Mouse (Mus musculus) heart, embryonic 15.5 days (tissue): ENCODE results near the gene Vps37b. TPM values are rescaled to one million over a fixed set of nuclear protein-coding genes. Genes with fewer than 3 reads are reported as not detected.

Experiments
- ATAC-seq: fragments of 200-750 bp; cut with Nextera tagmentation; replicated peaks from 2 replicates; pipeline ENCODE4 v1.8.0; 2017; ENCODE audit warnings: low read depth, moderate TSS enrichment; ENCODE audit not compliant: insufficient number of reproducible peaks, insufficient read depth, low FRiP score
- H3K27ac ChIP-seq: fragments of 300-500 bp; sonication (generic); 2 replicates; pipeline ENCODE4 v1.5.1; 2015; ENCODE audit warnings: mild to moderate bottlenecking, inconsistent platforms
- H3K27me3 ChIP-seq: fragments of 300-500 bp; sonication (generic); 2 replicates; pipeline ENCODE4 v1.6.1; 2015; ENCODE audit warnings: inconsistent platforms
- H3K36me3 ChIP-seq: fragments of 300-500 bp; sonication (generic); 2 replicates; pipeline ENCODE4 v1.6.1; 2015; ENCODE audit warnings: mild to moderate bottlenecking, inconsistent platforms
- H3K4me1 ChIP-seq: fragments of 300-500 bp; sonication (generic); replicated peaks from 2 replicates; pipeline ENCODE4 v1.6.1; 2015; ENCODE audit warnings: inconsistent platforms
- H3K4me2 ChIP-seq: fragments of 300-500 bp; sonication (generic); 2 replicates; pipeline ENCODE4 v1.6.1; 2015; ENCODE audit warnings: inconsistent platforms, mild to moderate bottlenecking, moderate library complexity
- H3K4me3 ChIP-seq: fragments of 300-500 bp; sonication (generic); 2 replicates; pipeline ENCODE4 v1.5.1; 2015; ENCODE audit warnings: mild to moderate bottlenecking, inconsistent platforms
- H3K9ac ChIP-seq: fragments of 300-500 bp; sonication (generic); 2 replicates; pipeline ENCODE4 v1.6.1; 2015; ENCODE audit warnings: mild to moderate bottlenecking, inconsistent platforms
- H3K9me3 ChIP-seq: fragments of 300-500 bp; sonication (generic); replicated peaks from 2 replicates; pipeline ENCODE4 v1.6.1; 2016; ENCODE audit warnings: inconsistent platforms
- WGBS: fragments of 180-500 bp; shearing (Covaris S2); methylation state at CpG from one replicate; pipeline ENCODE4 v1.1.7; 2015; ENCODE audit warnings: mixed read lengths; 5-methylcytosine and 5-hydroxymethylcytosine counted together
- polyA plus RNA-seq: library from polyadenylated mRNA; unstranded; fragments of >200 nt; fragmentation: Nextera tagmentation; extraction: Ambion mirVana; gene quantifications from 2 replicates; pipeline ENCODE4 v1.2.1, GENCODE M21; 2015

Vps37b gene
- polyA plus RNA-seq, 1 experiment from 2014 or later = 49.9 TPM

DNA sequence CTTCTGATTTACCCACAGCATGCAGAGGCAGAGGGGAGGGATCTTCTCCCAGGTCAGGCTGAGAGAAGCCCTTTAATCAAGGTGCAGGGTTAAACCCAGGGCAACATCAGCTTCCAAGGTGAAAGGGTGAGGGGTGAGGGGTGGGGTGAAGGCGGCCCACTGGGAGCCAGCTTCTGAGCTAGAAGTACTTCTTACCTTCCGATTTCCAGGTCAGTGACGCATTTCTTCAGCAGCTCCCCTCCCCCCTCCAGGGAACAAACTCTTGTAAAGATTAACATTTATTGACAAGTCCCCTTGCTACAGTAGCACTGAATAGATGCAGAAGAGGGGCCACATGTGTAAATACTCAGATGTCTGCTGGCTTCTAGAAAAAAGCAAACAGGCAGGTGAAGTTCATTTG, 54.8 kb downstream of the Vps37b start:
- WGBS = 69% methylated on average over 3 of the region's 3 CpGs

DNA sequence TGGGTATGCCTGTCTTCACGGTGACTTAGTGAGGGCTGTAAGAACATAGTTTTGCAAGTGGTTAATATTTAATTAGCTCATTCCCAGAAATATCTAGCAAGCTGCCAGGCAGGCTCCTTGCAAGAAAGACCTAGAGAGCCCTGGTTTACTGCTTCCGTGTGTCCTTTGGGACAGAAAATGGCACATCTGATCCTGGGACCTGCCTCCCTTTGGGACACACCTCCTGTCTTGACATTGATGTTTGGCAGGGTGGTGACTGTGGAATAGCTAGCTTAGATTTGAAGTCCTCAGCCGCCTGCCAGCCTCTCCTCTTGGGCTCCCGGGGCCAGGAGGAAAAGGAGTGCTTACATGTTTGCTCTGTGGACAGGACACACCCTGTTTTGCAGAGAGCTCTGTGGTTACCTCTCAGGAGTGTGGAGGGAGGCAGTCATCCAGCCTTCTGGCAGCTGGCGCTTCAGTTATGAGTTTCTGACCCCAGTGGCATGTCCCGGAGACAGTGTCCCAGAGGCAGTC, 56.3 kb downstream of the Vps37b start:
- Histone ChIP-seq H3K27me3 (no peaks in the 10 kb centered on the region; the same call in 1 of the 2 replicates), H3K4me2 (no peak overlapping the region; the same call in 1 of the 2 replicates), H3K36me3 (no peaks in the 10 kb centered on the region), H3K4me3 (no peak overlapping the region), H3K4me1 (peaks cover 56% of the 10 kb centered on the region), H3K27ac (0 out of 2 replicates have a peak overlapping the region, but pooled peaks have one; percentile 12), H3K9ac (peak overlapping the region; percentile 9; the same call in 1 of the 2 replicates), H3K9me3 (no peaks in the 10 kb centered on the region)
- 45% methylated on average over 6 of the region's 6 CpGs for WGBS
- no peak for ATAC-seq

More for the DNA sequence above, 54.8 kb downstream of the Vps37b start:
- ATAC-seq = no peak
- Histone ChIP-seq H3K36me3 (no peaks in the 10 kb centered on the region), H3K9ac (no peak overlapping the region), H3K9me3 (no peaks in the 10 kb centered on the region), H3K4me2 (no peak overlapping the region), H3K27me3 (no peaks in the 10 kb centered on the region; the same call in 1 of the 2 replicates), H3K4me3 (no peak overlapping the region), H3K4me1 (peaks cover 69% of the 10 kb centered on the region), H3K27ac (no peak overlapping the region)

DNA sequence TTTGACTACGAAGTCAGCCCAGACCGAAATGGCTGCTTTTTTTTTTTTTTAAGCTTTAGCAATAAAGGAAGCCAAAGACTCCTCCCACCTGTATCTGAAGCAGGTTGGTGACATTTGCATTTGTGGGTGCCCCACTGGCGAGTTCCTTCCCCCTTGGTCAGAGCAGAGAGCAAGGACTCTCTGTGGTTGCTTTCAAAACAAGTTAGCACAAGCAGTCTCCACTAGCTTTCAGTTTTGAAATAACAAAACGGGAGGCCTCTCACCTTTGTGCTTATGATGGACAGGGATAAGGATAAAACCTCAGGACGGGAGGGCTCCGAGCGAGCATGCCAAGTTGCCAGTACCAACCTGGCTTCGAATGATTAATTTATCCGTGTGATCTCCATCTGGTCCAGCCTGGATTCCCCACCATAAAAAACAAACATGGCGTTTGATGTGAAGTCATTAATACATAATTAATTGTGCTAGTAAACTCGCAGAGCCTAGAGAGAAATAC, 57.4 kb downstream of the Vps37b start:
- no peak overlapping the region for H3K27ac ChIP-seq
- H3K4me2 ChIP-seq = peak overlapping the region; percentile 98
- peaks cover 47% of the 10 kb centered on the region for H3K4me1 ChIP-seq
- no peaks in the 10 kb centered on the region; the same call in 1 of the 2 replicates for H3K27me3 ChIP-seq
- H3K9me3 ChIP-seq = no peaks in the 10 kb centered on the region
- peak overlapping the region; percentile 82 for H3K4me3 ChIP-seq
- no peak for ATAC-seq
- H3K9ac ChIP-seq = no peak overlapping the region
- H3K36me3 ChIP-seq = no peaks in the 10 kb centered on the region
- 46% methylated on average over 11 of the region's 11 CpGs for WGBS

DNA sequence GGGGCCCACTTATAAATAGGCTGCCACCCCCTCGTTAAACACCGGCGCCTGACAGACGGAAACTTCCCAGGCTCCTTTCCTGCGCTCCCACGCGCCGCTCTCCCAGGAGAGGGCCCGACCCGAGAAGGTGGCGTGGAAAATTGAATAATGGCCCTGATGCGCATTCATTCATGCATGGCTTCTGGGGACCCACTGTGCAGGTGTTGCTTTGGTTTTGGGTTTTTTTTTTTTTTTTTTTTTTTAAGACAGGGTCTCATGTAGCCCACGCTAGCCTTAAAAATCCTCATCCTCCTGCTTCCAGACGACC, 57.9 kb downstream of the Vps37b start:
- no peaks in the 10 kb centered on the region for H3K9me3 ChIP-seq
- peak overlapping the region; percentile 82 for H3K4me3 ChIP-seq
- no peaks in the 10 kb centered on the region for H3K36me3 ChIP-seq
- no peak for ATAC-seq
- under 1% methylated on average over 14 of the region's 14 CpGs for WGBS
- no peaks in the 10 kb centered on the region; the same call in 1 of the 2 replicates for H3K27me3 ChIP-seq
- H3K4me2 ChIP-seq = peak overlapping the region; percentile 98
- peak overlapping the region; percentile 55; the same call in 1 of the 2 replicates for H3K27ac ChIP-seq
- H3K4me1 ChIP-seq = peaks cover 42% of the 10 kb centered on the region
- peak overlapping the region; percentile 78 for H3K9ac ChIP-seq

DNA sequence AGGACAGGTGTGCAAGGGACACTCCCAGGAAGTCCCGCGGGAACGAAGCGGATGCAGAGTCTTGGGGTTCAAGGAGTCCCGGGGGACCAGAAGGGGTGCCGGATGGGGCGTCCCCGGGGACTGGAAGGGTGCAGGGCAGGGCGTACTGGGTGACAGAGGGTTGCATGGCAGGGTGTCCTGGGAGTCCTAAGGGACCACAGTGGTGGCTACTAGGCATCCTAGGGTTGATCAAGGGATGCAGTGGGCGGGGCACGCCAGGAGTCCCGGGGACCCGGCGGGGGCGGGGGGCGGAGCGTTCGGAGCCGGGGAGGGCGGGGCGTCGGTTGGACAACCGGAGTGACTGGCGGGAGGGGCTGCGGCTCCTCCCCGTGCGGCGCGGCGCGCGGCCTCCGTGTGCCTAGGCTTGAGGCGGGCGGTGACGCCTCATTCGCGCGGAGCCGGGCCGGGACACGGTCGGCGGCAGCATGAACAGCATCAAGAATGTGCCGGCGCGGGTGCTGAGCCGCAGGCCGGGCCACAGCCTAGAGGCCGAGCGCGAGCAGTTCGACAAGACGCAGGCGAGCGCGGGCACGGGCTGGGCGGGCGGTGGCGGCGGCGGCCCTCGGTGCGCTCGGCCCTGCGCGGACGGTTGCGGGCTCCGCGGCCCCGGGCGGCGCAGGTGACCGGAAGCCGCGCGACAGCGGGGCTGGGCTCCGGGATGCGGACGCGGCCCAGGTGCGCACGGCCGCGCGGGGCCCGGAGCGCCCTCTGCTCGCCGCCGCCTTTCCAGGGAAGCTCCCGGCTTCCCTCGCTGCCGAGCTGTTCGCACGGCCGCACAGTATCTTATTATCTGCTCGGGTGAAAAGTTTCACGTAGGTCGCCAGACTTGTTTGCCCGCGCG, 58.5 kb downstream of the Vps37b start, which contains the start of gene Hip1r:
TSS of gene Hip1r (plus strand) at position 330 of the 880 bp plus-strand sequence.
- Histone ChIP-seq H3K27ac (peak within 1 kb of the TSS; percentile 55; the same call in 1 of the 2 replicates), H3K4me3 (peak within 1 kb of the TSS; percentile 82), H3K27me3 (no peaks in the 10 kb centered on the region; the same call in 1 of the 2 replicates), H3K4me2 (peak within 1 kb of the TSS; percentile 98), H3K36me3 (no peaks in the 10 kb centered on the region), H3K9me3 (no peaks in the 10 kb centered on the region), H3K9ac (peak within 1 kb of the TSS; percentile 78), H3K4me1 (peaks cover 39% of the 10 kb centered on the region)
- WGBS = 2% methylated on average over 70 of the region's 106 CpGs
- peak; percentile 71 for ATAC-seq

DNA sequence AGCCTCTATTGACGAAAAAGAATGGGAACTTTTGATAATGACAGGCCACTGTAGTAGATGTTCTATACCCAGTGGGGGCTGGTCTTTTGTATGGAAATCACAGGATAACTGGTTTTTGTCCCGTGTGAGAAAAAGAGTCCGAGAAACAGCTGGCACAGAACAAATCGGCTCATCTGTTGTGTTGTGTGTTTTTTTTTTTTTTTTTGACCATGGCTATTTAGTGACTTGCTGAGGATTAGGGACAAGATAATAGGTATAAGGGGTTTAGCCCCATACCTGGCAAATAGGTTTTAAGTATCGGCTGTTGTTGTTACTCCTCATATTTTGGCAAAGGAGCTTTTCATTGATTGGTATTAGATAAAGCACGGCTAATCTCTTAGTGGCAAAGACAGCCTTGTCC, 59.6 kb downstream of the Vps37b start:
- Histone ChIP-seq H3K27me3 (no peaks in the 10 kb centered on the region; the same call in 1 of the 2 replicates), H3K36me3 (no peaks in the 10 kb centered on the region), H3K9ac (no peak overlapping the region), H3K4me3 (no peak overlapping the region), H3K9me3 (no peaks in the 10 kb centered on the region), H3K4me1 (peaks cover 30% of the 10 kb centered on the region), H3K27ac (no peak overlapping the region), H3K4me2 (no peak overlapping the region)
- WGBS = 71% methylated on average over 6 of the region's 6 CpGs
- ATAC-seq = no peak

DNA sequence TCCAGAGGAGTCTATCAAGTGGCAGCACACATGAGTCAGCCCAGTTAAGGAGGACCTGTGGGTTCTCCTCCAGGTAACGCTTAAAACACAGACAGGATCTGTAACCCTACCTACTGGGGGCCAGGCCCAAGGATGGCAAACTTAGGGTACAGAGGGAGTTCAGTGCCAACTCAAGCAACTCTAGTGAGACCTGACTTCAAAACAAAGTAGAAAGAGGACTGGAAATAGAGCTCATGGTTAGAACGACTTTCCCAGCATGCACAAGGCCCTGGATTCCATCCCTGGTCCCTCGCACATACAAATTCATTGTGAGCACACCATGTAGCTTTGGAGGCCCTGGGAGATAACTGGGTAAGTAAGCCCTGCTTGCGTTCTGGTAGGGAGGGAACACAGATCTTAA, 61.5 kb downstream of the Vps37b start:
- no peak overlapping the region for H3K4me2 ChIP-seq
- WGBS = 81% methylated on average over 4 of the region's 4 CpGs
- no peak for ATAC-seq

DNA sequence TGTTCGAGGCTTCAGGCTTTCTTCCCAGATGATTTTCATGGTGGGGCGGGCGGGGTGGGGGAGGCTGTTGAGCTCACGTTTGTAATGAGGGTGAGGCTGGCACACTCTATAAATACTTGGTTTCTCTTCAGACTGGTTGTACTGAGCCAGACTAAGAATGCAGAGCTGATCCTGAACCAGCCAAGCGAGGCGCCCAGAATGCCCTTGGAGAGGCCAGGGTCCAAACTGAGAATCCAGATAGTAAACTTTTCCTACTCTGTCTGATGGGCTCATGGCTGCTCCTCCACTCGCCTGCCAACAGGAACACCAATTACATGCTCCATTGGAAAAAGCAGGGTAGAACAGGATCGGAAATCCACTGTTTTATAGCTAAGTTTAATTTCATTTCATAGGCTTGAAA, 62.9 kb downstream of the Vps37b start:
- no peak for ATAC-seq
- H3K9ac ChIP-seq = no peak overlapping the region
- H3K4me2 ChIP-seq = no peak overlapping the region
- H3K36me3 ChIP-seq = no peaks in the 10 kb centered on the region
- H3K4me3 ChIP-seq = no peak overlapping the region
- WGBS = 71% methylated on average over 8 of the region's 8 CpGs
- H3K27ac ChIP-seq = no peak overlapping the region
- peaks cover 9% of the 10 kb centered on the region for H3K4me1 ChIP-seq
- H3K27me3 ChIP-seq = no peaks in the 10 kb centered on the region; the same call in 1 of the 2 replicates
- no peaks in the 10 kb centered on the region for H3K9me3 ChIP-seq

More for the DNA sequence above, 61.5 kb downstream of the Vps37b start:
- peaks cover 19% of the 10 kb centered on the region for H3K4me1 ChIP-seq
- H3K27me3 ChIP-seq = no peaks in the 10 kb centered on the region; the same call in 1 of the 2 replicates
- H3K4me3 ChIP-seq = no peak overlapping the region
- no peaks in the 10 kb centered on the region for H3K9me3 ChIP-seq
- H3K27ac ChIP-seq = no peak overlapping the region
- no peak overlapping the region for H3K9ac ChIP-seq
- H3K36me3 ChIP-seq = no peaks in the 10 kb centered on the region

DNA sequence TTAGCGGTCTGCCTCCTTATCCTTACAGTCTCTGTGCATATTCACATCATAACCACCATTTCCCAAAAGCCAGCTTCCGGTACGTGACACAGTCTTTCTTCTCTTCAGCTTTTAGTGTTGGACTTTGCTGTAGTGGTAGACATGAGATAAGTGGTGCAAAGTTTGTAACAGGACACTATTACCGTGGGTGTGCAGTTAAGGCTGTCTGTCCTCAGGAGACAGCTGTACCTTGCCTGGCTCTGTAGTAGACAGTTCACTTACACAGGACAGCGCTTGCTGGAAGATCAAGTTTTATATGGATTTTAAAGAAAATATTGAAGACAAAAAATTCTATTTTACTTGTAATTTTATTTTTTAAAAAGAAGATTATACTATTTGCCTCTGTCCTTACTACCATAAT, 63.6 kb downstream of the Vps37b start:
- peaks cover 5% of the 10 kb centered on the region for H3K4me1 ChIP-seq
- no peak for ATAC-seq

DNA sequence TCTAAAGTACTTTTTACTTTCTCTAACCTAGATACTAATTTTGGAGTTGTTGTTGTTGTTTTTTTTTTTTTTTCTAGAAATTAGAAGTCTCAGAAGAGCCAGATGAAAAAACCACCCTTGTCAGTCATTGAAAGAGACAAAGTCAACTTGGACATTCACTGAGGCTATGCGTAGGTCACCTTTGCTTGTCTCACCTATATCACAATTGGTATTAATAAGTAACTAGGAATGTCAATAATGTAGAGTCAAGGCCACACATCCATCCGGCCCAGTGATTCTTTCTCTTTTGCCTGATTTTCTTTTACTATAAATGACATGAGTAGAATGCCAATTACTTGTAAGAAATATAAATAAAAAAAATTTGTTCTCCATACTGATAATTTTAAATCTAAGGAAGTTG, 65.3 kb downstream of the Vps37b start:
- no peaks in the 10 kb centered on the region for H3K9me3 ChIP-seq
- ATAC-seq = no peak
- H3K27me3 ChIP-seq = no peaks in the 10 kb centered on the region
- WGBS = 91% methylated on average over 2 of the region's 2 CpGs
- H3K4me3 ChIP-seq = no peak overlapping the region
- no peaks in the 10 kb centered on the region for H3K36me3 ChIP-seq
- H3K9ac ChIP-seq = no peak overlapping the region
- H3K4me2 ChIP-seq = no peak overlapping the region
- no peaks in the 10 kb centered on the region for H3K4me1 ChIP-seq
- H3K27ac ChIP-seq = no peak overlapping the region

More for the DNA sequence above, 63.6 kb downstream of the Vps37b start:
- Histone ChIP-seq H3K27me3 (no peaks in the 10 kb centered on the region; the same call in 1 of the 2 replicates), H3K9me3 (no peaks in the 10 kb centered on the region), H3K4me2 (no peak overlapping the region), H3K4me3 (no peak overlapping the region), H3K27ac (no peak overlapping the region), H3K9ac (no peak overlapping the region), H3K36me3 (no peaks in the 10 kb centered on the region)
- 64% methylated on average over 5 of the region's 5 CpGs for WGBS

DNA sequence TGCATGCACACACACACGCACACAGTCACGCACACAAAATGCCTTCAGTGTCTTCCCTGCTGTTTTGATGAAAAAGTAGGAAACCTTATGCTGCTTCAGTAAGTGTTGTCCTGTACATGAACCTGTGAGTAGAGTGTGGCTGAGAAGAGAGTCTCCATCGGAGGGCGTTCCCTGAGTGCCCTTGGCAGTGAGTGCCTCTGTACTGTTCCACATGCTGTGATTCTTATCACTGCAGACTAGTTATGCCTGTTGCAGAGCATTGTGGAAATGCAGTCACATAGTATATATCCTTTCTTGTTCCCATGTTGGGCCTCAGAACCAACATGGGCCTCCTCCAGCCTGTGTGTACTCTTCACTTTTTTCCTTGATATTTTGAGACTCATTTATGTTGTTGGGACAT, 67.9 kb downstream of the Vps37b start:
- 86% methylated on average over 4 of the region's 4 CpGs for WGBS
- Histone ChIP-seq H3K4me3 (no peak overlapping the region), H3K4me1 (no peaks in the 10 kb centered on the region), H3K9me3 (no peaks in the 10 kb centered on the region), H3K36me3 (no peaks in the 10 kb centered on the region), H3K9ac (no peak overlapping the region), H3K27me3 (no peaks in the 10 kb centered on the region), H3K4me2 (no peak overlapping the region), H3K27ac (no peak overlapping the region)
- no peak for ATAC-seq
